In the genomic region with DNA sequence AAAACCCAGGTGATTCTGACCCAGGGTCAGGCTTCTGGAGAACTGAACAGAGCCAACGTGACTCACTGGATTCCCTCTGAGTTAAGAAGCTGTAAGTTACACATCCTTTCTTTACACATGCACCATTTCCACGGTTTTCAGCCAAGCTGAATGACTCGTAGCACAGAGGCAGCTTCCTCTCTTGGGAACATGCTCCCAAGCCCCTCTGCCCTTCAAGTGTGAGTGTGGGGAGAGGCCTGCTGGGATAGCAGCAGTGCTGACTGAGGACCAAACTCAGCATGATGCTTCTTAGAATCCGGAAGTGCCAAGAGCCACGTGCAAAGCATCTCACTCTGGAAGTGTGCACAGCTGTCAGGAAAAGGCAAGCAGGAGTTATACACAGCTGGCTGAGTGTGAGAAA, we compare ENCODE assay signal across 13 mouse cellular contexts.
DNase-seq lines count a peak whose midpoint lies in the region.
"Had no signal": no experiment of that assay in that cellular context is flagged by ENCODE, and none has a peak within 500 bp of the region (broad histone marks: within the 10 kb centered on the region; RNA-seq: fewer than 3 reads in every experiment).

No protein-coding gene starts in this region.

- peak; percentile 1 for DNase-seq in cerebellum, adult 8-10 months
- no peak for DNase-seq in cerebellum, adult 11 months
- DNase-seq in kidney, adult 9 months: peak; percentile 6
- DNase-seq in kidney, postnatal 36 days: no peak
- peak; percentile 62 for DNase-seq in NIH3T3 (ENCODE audit: low read depth)
- DNase-seq in lung, postnatal 25 days (ENCODE audit: low spot score): peak; percentile 26
- no peak for DNase-seq in left cerebral cortex, adult 9 months (ENCODE audit: low spot score in 2 of 2)
- DNase-seq: adrenal gland, adult 8-10 months; cerebellum, postnatal 36 days; gastrocnemius, postnatal 25 days; kidney, adult 18-20 months; right cerebral cortex, postnatal 4 days; thymus, postnatal 14 days had no signal

Comparison
In these comparisons a context has a peak if more than half of its experiments do, and no peak if none do; other contexts are left out.
1. DNase-seq: peak in cerebellum, adult 8-10 months (single experiment), kidney, adult 9 months (single experiment), NIH3T3 (single experiment) and lung, postnatal 25 days (single experiment); none in cerebellum, adult 11 months (single experiment), kidney, postnatal 36 days (0 of 2) and left cerebral cortex, adult 9 months (0 of 2).